Mouse (Mus musculus) cerebellum, postnatal 4 days (tissue): ENCODE data around the gene Tmprss11e.

ENCODE experiments used
- DNase-seq, 2 experiments: peaks; one replicate each; pipeline ENCODE4 v3.0.0; 2022; ENCODE audit warnings: low spot score in 2 of 2, mixed read lengths in 1 of 2

Tmprss11e gene

GRCm38 (mm10) chr5:86745715-86746114 is at the start of gene Tmprss11e:
Gene Tmprss11e (minus strand): TSS chr5:86745815.
- no peak for DNase-seq

DNA sequence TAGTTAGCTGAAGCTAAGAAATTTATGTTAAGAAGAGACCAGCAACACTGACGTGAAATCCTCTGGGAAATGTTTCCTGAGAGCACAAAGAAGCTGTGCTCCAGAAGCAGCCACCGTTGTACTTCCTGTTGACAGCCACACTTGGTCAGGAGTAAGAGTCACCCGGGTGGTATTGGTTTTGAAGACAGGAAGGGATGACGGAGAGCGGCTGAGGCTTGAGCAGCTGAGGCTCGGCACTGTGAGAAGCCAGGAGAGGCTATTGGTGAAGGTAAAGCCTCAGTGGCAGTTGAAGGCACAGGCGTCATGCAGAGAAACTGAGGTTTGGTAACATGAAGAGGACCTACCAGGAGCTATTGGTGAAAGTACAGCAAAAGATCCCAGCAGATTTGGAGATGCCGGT is 47.2 kb upstream of the Tmprss11e start:
- no peak for DNase-seq

GRCm38 (mm10) chr5:86792249-86792648 is 46.6 kb upstream of the Tmprss11e start:
- DNase-seq = no peak

DNA sequence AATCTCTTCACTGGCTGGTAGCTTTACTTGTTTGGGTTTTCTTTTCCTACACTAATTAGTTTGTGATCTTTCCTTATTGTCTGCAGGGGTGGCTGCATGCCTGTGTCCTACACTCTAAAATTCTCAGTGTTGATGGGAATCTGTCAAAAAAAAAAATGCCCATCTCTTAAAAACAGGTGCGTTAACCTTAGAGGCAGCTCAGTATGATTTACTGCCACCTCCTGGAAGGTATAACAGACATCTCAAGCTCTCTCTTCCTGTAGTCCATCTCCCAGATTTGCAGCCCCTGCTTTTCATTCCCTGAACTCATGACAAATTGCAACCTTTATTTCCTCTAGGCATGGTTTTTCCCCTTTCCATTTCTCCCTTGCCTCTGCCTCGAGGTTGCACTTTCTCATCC is 44.3 kb upstream of the Tmprss11e start:
- DNase-seq = no peak

- DNase-seq = no peak
These were observed 41.2 kb upstream of the Tmprss11e start for GRCm38 (mm10) chr5:86786798-86787197.

DNA sequence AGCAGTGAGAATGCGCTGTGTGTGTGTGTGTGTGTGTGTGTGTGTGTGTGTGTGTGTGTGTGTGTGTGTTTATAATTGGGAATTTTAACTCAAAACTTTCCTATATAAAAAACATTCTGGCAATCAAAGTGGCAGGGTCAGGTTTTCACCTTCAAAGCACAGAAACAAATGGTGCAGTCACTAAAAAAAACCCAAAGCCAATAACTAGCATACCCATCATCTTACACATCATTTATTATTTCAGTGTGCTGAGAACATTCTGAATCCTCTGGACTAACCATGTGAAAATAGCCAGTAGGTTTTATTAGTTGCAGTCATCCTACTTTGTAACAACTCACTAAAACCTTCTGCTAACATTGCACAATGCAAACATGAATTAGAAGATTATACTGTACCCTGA is 38.6 kb upstream of the Tmprss11e start:
- DNase-seq = no peak

- DNase-seq = no peak
These were observed 37.4 kb upstream of the Tmprss11e start for GRCm38 (mm10) chr5:86783059-86783458.

DNA sequence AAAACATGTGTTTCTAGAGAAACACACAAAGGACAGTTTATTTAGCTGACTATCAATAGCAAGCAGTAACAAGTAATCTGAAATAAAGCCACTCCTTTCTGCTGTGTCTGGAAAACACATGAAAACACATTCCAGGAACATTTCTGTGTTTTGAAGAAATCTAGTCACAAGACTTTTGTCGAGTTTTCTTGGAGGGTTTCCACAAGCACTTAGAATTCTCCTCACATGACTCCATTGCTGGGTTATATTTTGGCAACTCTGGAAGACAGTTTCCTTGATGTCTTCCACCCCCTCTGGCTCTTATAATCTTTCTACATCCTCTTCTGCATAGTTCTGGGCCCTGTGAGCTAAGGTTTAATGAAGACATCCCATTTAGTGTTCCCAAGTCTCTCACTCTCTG is 32.9 kb upstream of the Tmprss11e start:
- no peak for DNase-seq

DNA sequence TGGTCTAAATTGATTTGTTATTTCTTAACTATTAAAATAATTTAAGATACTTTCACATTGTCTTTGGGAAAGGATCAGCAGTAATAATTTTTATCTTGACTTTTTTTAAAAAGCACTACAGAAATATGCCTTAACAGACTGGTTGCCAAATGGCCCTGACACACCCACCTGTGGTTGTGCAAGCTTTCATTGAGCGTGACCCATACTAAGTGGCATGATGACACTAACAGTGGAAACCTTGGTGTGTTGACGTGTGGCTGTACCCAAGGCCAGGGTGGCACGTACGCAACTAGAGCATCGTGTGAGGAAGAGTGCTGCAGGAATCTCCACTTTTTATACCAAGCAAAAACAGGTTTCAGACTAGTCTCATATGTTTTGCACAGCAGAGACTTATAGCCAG is 31.3 kb upstream of the Tmprss11e start:
- DNase-seq = no peak

GRCm38 (mm10) chr5:86771010-86771409 is 25.4 kb upstream of the Tmprss11e start:
- no peak for DNase-seq

GRCm38 (mm10) chr5:86769015-86769658 is 23.5 kb upstream of the Tmprss11e start:
- DNase-seq = no peak

GRCm38 (mm10) chr5:86742796-86743195 is 2.8 kb downstream of the Tmprss11e start:
- no peak for DNase-seq

DNA sequence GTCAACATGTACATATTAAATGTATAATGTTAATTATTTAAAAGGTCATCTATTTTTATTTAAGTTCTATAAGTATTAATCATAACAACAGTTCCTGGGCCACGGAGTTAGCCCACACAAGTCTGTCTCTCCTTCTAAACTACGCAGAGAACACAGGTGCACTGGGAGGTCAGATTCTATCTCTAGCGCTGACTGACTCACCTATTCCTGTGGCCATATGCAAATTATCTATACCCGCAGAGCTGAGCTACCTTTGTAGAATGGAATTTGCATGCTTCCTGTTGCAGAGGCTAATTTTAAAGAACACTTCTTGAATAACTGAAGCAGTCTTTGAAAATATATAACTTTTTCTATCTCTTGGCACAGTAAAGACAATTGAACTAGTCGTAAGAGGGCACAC is 4.5 kb downstream of the Tmprss11e start:
- DNase-seq = no peak

DNA sequence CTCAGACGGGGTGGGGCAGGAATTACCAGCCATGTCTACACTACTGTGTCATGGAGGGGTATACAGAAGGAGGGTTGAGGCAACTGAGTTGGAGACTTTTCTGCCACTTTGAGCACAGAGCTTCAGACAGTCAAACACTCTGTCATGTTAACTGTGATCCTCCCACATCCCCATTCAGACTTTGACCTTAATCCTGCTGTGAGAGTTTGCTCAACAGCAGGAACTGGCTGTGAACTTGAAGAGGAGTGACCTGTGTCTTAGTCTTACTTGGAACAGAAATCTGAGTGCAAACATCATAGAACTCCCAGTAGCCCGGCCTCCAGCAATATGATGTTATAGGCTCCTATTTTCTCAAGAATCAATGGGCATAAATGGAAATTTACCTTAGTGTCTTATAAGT is 9.8 kb downstream of the Tmprss11e start:
- no peak for DNase-seq

- no peak for DNase-seq
These were observed 15.0 kb downstream of the Tmprss11e start for GRCm38 (mm10) chr5:86730587-86730986.

- DNase-seq = no peak
These were observed 17.0 kb downstream of the Tmprss11e start for GRCm38 (mm10) chr5:86728574-86728973.

GRCm38 (mm10) chr5:86727033-86727432 is 18.6 kb downstream of the Tmprss11e start:
- no peak for DNase-seq

DNA sequence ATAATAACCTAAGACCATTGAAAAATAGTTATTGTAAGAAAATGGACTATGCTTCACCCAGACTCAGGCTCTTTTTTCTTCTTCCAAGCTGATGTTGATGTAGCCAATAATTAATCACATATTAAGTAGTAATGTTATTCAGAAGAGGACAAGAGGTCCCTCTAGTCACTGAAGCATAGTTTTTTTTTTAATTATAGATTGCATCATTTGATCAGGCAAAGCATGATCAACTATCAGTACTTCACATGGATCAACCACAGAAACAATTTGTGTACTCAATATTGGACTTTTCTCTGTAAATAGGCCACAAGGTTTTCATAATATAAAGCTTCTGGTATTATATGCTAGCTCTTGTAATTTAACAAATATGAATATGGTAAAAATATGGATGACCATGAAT is 20.6 kb downstream of the Tmprss11e start:
- no peak for DNase-seq

- no peak for DNase-seq
These were observed 22.7 kb downstream of the Tmprss11e start for GRCm38 (mm10) chr5:86722820-86723460.

DNA sequence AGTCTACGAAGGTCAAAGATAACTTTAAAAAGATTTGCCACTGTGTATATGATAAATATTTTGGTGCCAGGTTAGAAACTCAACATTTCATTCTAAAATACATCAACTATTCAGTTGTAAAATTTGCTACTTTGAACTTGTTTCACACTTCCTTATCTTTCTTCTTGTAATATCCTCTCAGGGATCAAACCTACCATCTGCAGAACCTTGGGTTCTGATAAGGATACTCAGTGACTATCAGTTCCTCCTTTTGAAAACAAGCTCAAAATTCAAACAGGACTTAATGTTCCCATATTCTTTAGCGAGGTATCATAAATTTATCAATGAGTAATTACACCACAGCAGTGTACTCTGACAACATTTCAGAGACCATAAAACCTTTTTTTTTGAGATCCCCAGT is 30.6 kb downstream of the Tmprss11e start:
- no peak for DNase-seq

DNA sequence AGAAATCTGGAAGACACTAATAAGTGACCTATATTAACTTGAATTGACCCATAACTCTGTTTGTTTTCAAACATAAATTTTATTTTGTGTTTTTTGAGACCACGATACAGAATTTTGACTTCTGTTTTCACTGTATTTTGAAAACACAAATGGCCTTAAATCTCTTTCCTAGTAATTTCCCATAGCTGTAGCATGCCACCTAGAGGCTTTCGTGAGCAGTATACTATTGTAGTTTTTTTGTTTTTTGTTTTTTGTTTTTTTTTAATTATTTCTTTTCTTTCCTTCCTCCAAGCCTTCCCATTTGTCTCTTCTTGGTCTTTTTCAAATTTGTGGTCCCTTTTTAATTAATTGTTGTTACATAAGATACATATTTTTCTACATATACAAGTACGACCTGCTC is 40.7 kb downstream of the Tmprss11e start:
- DNase-seq = no peak

- DNase-seq = peak; percentile 35 to 56
These were observed 60.9 kb downstream of the Tmprss11e start for GRCm38 (mm10) chr5:86684667-86685066.

GRCm38 (mm10) chr5:86676262-86676661 is 69.4 kb downstream of the Tmprss11e start, which contains the start of gene Tmprss11b:
Gene Tmprss11b (minus strand): TSS chr5:86676362.
- DNase-seq = no peak
